Mouse (Mus musculus): ENCODE measurements around the gene Mrpl34. TPM values are rescaled to one million over a fixed set of nuclear protein-coding genes. Genes with fewer than 3 reads are reported as not detected.

The Mrpl34 gene
- polyA plus RNA-seq, 1 experiment from 2014 or later = 157 TPM

DNA sequence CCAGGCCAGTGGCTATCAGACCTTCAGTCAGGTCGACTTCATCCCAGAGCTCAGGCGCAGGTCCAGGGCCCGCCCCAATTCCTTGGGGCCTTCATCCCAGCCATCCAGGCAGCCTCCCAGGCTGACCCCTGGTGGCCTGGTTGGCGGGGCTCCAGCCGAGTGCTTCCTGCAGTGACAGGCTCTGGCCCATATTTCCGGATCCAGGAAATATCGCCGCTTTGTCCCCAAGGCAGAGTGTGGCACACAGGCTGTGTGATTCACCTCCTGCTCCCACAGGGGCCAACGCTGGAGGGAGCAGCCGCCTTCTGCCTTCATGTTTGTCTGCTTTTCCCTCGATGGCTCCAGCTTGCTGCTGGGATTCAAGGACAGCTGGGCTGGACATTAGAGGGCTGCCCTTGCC lies 31.7 kb downstream of the Mrpl34 start:
- DNase-seq = no peak
- H3K9ac ChIP-seq = no peak overlapping the region
- H3K9me3 ChIP-seq (replicated peaks) = no peaks in the 10 kb centered on the region
- peak; percentile 21; the same call in 1 of the 2 replicates for ATAC-seq (ENCODE audit: low read depth)
- H3K27me3 ChIP-seq = no peaks in the 10 kb centered on the region
- peaks cover 37% of the 10 kb centered on the region for H3K4me1 ChIP-seq (replicated peaks)
- no peak overlapping the region for H3K4me2 ChIP-seq
- 52% methylated on average over 11 of the region's 11 CpGs for WGBS (ENCODE audit: insufficient replicate concordance)
- no peak overlapping the region for H3K4me3 ChIP-seq (replicated peaks)
- H3K36me3 ChIP-seq = peaks cover 24% of the 10 kb centered on the region
- peak overlapping the region; percentile 36; the same call in 1 of the 2 replicates for H3K27ac ChIP-seq

DNA sequence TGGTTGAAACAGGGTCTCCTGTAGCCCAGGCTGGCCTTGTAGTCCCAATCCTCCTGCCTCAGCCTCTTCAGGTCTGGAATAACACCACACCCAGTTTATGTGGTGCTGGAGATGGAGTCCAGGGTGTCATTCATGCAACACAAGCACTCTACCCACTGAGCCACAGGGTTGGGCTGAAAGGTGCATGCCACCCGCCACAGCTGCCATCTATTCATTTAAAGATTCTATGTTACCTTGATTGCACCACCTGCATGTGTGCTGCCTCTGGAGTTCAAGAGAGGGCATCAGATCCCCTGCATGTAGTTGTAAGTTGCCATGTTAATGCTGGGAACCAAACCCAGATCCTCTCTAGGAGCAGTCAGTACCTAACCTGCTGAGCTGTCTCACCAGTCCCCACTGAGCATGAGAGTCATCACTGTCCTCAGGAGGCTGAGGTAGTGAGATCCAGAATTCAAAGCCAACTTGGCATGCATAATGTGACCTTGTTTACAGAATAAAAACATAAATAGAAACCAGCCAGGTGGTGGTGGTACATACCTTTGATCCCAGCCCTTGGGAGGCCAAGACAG lies 32.4 kb downstream of the Mrpl34 start:
- DNase-seq (no peak), ATAC-seq (ENCODE audit: low read depth) (no peak)
- no peaks in the 10 kb centered on the region for H3K9me3 ChIP-seq (replicated peaks)
- no peak overlapping the region for H3K4me2 ChIP-seq
- peaks cover 18% of the 10 kb centered on the region for H3K36me3 ChIP-seq
- peaks cover 37% of the 10 kb centered on the region for H3K4me1 ChIP-seq (replicated peaks)
- no peak overlapping the region for H3K4me3 ChIP-seq (replicated peaks)
- H3K27me3 ChIP-seq = no peaks in the 10 kb centered on the region
- WGBS (ENCODE audit: insufficient replicate concordance) = 67% methylated on average over 1 of the region's 1 CpGs
- H3K9ac ChIP-seq = no peak overlapping the region
- H3K27ac ChIP-seq = no peak overlapping the region; the same call in none of the 2 replicates

DNA sequence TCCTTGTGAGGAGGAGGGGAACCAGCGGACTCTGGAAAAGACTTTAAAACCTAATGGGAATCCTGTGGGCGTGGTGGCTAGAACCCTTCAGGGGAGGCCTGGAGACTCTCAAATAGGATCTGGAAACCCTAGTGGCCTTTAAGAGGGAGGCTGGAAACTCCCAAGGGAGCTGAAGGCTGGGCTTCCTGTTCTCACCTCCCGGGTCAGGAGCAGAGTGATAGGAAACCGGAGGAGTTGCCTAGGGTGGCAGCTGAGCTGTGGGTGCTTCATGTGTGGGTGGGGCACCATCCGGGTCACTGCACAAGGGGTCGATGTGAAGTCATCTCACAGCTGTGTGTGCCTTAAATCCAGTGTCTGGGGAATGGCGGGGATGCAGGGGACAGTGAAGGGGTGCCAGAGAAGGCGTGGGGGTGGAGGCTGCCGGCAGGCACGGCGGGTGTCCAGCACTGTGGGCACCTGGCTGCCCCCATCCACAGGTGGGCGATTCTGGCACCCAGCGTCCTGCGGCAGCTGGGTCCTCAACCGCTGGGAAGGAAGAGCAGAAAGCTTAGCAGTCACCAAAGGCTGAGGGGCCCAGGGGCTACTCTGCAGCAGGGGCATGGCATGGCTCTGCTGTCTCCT lies 33.2 kb downstream of the Mrpl34 start:
- Histone ChIP-seq H3K27me3 (no peaks in the 10 kb centered on the region), H3K4me1 (replicated peaks) (peaks cover 37% of the 10 kb centered on the region), H3K36me3 (peaks cover 10% of the 10 kb centered on the region; the same call in 1 of the 2 replicates), H3K4me2 (no peak overlapping the region), H3K9me3 (replicated peaks) (no peaks in the 10 kb centered on the region), H3K27ac (peak overlapping the region; percentile 67), H3K9ac (no peak overlapping the region), H3K4me3 (replicated peaks) (no peak overlapping the region)
- ATAC-seq (ENCODE audit: low read depth) (no peak), DNase-seq (no peak)
- 47% methylated on average over 15 of the region's 15 CpGs for WGBS (ENCODE audit: insufficient replicate concordance)

DNA sequence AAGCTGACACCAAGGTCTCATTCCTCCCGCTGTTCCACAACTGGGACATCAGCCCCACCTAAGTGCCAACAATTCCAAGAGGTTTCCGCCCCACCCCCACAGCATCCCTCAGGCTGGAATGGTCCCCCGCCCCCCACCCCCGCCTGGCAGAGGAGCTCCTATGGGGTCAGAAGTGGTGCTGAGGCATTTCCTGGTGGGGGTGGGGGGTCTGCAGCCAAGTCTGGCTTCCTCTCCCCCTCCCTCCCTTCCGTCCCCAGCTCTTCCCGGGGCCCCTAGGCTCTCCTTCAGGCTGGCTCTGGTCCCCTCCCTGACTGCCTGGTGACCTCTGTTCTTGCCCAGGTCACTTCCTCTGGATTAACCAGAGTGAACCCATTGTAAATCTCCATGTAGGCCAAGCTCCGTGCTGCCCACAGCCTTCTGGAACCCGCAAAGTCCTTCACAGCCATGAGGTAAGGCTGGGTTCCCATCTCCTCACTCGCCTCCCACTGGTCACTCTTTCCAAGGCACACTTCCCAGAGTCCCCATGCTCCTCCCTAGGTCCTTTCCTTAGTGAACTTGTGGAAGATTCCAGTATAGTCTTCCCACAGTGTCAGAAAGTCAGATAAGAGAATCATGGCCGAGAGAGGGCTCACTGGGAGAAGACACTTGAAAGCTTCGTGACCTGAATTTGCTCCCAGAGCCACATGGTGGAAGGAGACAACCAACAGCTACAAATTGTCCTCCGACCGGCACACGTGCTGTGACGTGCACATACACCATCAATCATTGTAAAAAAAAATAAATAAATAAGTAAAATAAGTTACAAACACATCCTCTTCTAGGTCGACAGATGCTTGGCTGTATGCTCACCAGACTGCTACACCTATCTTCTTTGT lies 34.3 kb downstream of the Mrpl34 start:
- 41% methylated on average over 16 of the region's 16 CpGs for WGBS (ENCODE audit: insufficient replicate concordance)
- H3K36me3 ChIP-seq = peaks cover 2% of the 10 kb centered on the region; the same call in 1 of the 2 replicates
- ATAC-seq (ENCODE audit: low read depth) (peak; percentile 29), DNase-seq (no peak)
- H3K4me1 ChIP-seq (replicated peaks) = peaks cover 33% of the 10 kb centered on the region
- peak overlapping the region; percentile 67; the same call in 1 of the 2 replicates for H3K27ac ChIP-seq
- H3K4me3 ChIP-seq (replicated peaks) = no peak overlapping the region
- H3K4me2 ChIP-seq = no peak overlapping the region
- H3K9ac ChIP-seq = no peak overlapping the region
- H3K27me3 ChIP-seq = no peaks in the 10 kb centered on the region
- H3K9me3 ChIP-seq (replicated peaks) = no peaks in the 10 kb centered on the region

DNA sequence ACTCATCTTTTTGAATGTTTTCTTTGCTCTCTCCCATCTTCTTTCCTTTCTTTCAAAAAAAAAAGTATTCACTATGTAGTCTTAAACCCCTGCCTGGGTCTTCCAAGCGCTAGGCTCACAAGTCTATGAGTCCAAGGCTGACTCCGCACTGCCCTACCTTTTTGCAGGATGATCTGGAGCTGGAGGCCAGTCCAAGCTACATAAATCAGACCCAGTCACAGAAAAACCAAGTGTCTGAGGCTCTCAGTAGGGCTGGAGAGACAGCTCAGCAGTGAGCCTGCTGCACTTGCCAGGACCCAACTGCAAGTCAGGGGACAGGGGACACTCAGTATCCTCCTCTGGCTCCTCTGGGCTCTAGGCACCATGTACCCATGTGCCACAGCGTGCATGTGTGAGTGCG lies 39.6 kb downstream of the Mrpl34 start:
- Histone ChIP-seq H3K4me2 (no peak overlapping the region), H3K4me3 (replicated peaks) (no peak overlapping the region), H3K36me3 (no peaks in the 10 kb centered on the region), H3K4me1 (replicated peaks) (peaks cover 21% of the 10 kb centered on the region), H3K9me3 (replicated peaks) (no peaks in the 10 kb centered on the region), H3K9ac (no peak overlapping the region), H3K27ac (no peak overlapping the region), H3K27me3 (peaks cover 35% of the 10 kb centered on the region)
- ATAC-seq (ENCODE audit: low read depth) = no peak
- DNase-seq = no peak
- 82% methylated on average over 4 of the region's 4 CpGs for WGBS (ENCODE audit: insufficient replicate concordance)

DNA sequence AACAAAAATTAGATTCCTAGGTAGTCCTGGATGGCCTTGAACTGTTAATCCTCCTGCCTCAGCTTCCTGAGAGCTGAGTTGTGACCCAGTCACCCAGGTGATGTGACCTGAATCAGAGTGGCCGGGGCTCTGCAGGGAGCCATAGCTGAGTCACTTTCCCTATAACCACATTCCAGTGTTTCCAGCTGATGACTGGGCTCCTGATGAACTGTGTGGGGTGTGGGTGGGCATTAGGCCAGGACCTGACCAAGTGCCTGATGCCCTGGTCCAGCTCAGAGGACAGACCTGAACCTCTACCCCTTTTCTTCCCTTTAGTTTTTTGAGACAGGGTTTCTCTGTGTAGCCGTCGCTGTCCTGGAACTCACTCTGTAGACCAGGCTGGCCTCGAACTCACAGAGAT lies 40.6 kb downstream of the Mrpl34 start:
- WGBS (ENCODE audit: insufficient replicate concordance) = 76% methylated on average over 4 of the region's 4 CpGs
- H3K4me3 ChIP-seq (replicated peaks) = no peak overlapping the region
- H3K4me1 ChIP-seq (replicated peaks) = peaks cover 15% of the 10 kb centered on the region
- no peak overlapping the region for H3K27ac ChIP-seq
- no peaks in the 10 kb centered on the region for H3K9me3 ChIP-seq (replicated peaks)
- H3K4me2 ChIP-seq = no peak overlapping the region
- no peaks in the 10 kb centered on the region for H3K36me3 ChIP-seq
- no peak overlapping the region for H3K9ac ChIP-seq
- ATAC-seq (ENCODE audit: low read depth) = no peak
- H3K27me3 ChIP-seq = peaks cover 45% of the 10 kb centered on the region
- DNase-seq = no peak

DNA sequence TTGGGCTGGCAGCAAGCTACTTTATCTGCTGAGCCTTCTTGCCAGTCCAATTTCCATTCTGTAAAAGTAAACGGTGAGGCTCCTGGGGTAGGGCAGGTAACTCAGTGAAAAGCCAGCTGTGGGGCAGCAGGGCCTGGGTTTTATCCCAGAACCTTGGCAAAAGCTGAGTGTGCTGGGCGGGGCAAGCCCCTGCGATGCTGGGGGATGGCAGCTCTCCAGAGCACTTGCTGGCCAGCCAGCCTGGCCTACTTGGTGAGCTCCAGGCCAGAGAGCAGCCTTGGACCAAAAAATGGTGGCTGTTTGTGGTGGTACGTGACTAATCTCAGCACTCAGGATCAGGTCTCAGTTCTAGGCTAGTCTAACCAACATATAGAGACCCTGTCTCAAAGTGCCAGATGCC lies 41.2 kb downstream of the Mrpl34 start:
- Histone ChIP-seq H3K9ac (no peak overlapping the region), H3K36me3 (no peaks in the 10 kb centered on the region), H3K4me2 (no peak overlapping the region), H3K27ac (no peak overlapping the region), H3K4me3 (replicated peaks) (no peak overlapping the region), H3K27me3 (peaks cover 50% of the 10 kb centered on the region), H3K9me3 (replicated peaks) (no peaks in the 10 kb centered on the region), H3K4me1 (replicated peaks) (peaks cover 18% of the 10 kb centered on the region)
- WGBS (ENCODE audit: insufficient replicate concordance) = 57% methylated on average over 4 of the region's 4 CpGs
- no peak for ATAC-seq (ENCODE audit: low read depth)
- no peak for DNase-seq

DNA sequence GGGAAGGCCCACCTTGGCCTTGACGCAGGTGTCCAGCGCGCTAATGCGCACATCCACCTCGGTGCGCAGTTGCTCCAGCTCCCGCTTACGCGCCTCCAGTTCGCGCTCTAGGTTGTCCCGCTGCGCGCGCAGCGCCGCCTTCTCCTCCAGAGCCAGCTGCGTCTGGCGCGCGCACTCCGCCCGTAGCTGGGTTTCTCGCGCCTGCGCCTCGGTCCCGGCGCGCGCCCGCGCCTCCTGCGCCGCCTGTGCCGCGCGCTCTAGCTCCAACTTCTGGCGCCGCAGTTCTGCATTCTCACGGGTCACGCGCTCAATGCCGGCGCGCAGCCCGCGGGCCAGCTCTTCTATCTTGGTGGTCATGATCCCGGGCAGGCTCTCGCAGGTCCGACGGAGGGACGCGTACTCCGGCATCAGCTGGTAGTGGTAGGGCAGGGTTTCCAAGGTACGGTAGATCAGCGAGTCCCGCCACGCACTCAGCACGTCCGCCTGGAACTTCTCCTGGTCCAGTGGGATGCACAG lies 42.9 kb downstream of the Mrpl34 start:
- H3K9ac ChIP-seq = peak overlapping the region; percentile 41; the same call in 1 of the 2 replicates
- DNase-seq = peak; percentile 37
- peaks cover 53% of the 10 kb centered on the region for H3K27me3 ChIP-seq
- peak overlapping the region; percentile 45 for H3K4me3 ChIP-seq (replicated peaks)
- H3K9me3 ChIP-seq (replicated peaks) = no peaks in the 10 kb centered on the region
- H3K27ac ChIP-seq = no peak overlapping the region
- 1% methylated on average over 61 of the region's 61 CpGs for WGBS (ENCODE audit: insufficient replicate concordance)
- ATAC-seq (ENCODE audit: low read depth) = peak; percentile 30
- peak overlapping the region; percentile 67 for H3K4me2 ChIP-seq
- H3K4me1 ChIP-seq (replicated peaks) = peaks cover 34% of the 10 kb centered on the region
- H3K36me3 ChIP-seq = no peaks in the 10 kb centered on the region

DNA sequence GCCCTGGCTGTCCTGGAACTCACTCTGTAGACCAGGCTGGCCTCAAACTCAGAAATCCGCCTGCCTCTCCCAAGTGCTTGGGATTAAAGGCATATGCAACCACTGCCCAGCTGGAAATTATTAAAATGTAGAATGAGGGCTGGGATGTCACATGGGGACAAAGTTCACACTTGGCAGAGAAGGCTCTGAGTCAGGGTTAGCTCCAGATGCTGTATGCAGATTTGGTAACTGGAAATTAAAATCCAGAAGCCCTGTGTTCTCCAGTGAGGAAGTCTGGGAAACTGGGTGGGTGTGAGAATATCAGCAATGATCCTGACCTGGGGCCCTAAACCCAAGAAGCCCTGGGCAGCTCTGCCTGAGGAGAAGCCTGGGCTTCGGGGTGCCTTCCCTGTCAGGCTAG lies 44.6 kb downstream of the Mrpl34 start:
- H3K9me3 ChIP-seq (replicated peaks) = no peaks in the 10 kb centered on the region
- peak overlapping the region; percentile 18; the same call in 1 of the 2 replicates for H3K4me2 ChIP-seq
- 52% methylated on average over 2 of the region's 2 CpGs for WGBS (ENCODE audit: insufficient replicate concordance)
- ATAC-seq (ENCODE audit: low read depth) = no peak
- H3K27me3 ChIP-seq = peaks cover 53% of the 10 kb centered on the region
- H3K4me1 ChIP-seq (replicated peaks) = peaks cover 40% of the 10 kb centered on the region
- H3K4me3 ChIP-seq (replicated peaks) = no peak overlapping the region
- no peak for DNase-seq
- no peak overlapping the region for H3K9ac ChIP-seq
- H3K36me3 ChIP-seq = no peaks in the 10 kb centered on the region
- no peak overlapping the region for H3K27ac ChIP-seq

DNA sequence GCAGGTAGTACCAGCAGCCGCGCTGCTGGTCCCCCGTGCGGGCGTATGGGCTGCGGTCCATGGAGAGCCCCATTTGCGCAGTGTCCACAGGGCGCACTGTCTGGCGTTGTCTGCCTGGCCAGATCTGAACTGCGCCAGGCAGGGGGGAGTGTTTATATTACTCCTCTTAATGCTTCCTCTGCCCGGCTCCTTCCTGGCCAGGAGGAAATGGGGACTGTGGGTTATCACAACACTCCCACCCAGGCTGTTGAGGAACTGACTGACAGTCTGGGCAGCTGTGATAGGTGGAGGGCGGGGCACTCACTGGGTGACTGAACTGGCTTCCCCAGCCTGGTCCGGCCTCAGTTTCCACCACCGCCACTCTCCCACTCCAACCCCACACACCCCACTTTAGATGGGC lies 46.9 kb downstream of the Mrpl34 start, which contains the start of gene Plvap:
Plvap (minus strand) TSS at position 109 of the 400 bp plus-strand sequence.
- Histone ChIP-seq H3K4me2 (peak within 1 kb of the TSS; percentile 66), H3K27me3 (peaks cover 43% of the 10 kb centered on the region), H3K9ac (peak within 1 kb of the TSS; percentile 43), H3K27ac (peak within 1 kb of the TSS; percentile 58), H3K9me3 (replicated peaks) (no peaks in the 10 kb centered on the region), H3K4me1 (replicated peaks) (peaks cover 40% of the 10 kb centered on the region), H3K4me3 (replicated peaks) (peak within 1 kb of the TSS; percentile 47), H3K36me3 (no peaks in the 10 kb centered on the region)
- 6% methylated on average over 14 of the region's 14 CpGs for WGBS (ENCODE audit: insufficient replicate concordance)
- DNase-seq (peak; percentile 72), ATAC-seq (ENCODE audit: low read depth) (peak; percentile 90)
